Mouse (Mus musculus) retina, postnatal 1 day (tissue): Measurements from ENCODE around the gene Prss28.
A peak's percentile ranks its signal among the peaks of the same experiment; 100 is the strongest.

Experiments
- DNase-seq: peaks from one replicate; pipeline ENCODE4 v3.0.0-alpha.2; 2012

The Prss28 gene

DNA sequence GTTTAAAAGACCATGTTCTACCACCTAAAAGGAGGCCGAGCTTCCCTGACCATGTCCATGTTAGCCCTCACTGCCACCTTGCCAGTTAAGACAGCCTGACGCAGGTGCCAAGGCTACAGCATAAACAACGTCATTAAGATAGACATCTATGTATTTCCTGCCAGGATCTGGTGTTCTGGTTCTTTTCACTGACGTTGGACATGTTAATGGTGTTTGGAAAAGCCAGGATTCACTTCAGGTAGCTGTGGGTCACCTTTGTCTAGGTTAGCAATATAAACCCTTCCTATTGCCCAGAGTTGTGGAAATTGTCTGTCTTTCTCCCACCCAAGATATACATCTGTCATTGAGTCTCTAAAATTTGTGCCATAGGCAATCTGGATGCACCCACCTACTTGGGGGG, at the start of gene Prss28:
Gene Prss28 (plus strand): TSS at position 301 of the 400 bp plus-strand sequence.
- no peak for DNase-seq

DNA sequence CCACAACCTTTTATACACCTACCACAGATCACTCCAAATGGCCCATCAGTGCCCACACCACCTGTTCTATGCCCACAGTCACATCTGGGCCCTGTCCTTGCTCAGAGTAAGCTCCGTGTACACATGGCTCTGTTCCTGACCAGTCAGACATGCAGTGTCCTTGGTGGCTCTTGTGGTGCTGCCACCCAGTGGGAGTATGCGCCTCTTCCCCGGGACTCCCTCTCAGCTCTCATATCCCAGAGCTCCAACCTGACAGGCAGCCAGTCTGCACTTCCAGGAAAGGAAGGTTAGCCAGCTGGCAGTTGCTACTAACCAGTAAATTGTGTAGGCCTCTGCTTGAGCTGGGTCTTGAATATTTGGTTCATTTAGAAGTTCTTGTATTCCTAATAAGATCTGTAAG, 44.0 kb upstream of the Prss28 start:
- peak; percentile 22 for DNase-seq

DNA sequence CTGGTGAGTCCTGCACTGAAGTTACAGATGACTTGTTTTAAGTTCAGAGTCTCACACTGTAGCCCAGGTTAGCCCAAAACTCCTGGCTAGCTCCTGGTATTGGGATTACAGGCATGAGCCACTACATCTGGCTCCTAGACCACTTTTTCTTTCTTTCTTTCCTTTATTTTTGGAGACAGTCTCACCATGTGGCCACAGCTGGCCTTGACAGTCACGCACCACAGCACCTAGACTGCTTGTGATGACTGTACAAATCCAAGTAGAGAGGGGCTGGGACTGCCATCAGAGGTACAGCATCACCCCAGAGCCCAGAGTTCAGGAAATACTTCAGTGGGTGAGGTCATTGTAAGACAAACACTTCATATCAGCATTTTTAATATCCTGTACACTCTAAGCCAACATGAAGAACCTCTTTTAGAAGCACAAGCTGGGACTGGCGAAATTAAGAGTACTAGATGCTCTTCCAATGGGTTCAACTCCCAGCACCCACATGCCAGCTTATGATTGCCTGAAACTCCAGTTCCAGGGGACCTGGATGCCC, 37.6 kb upstream of the Prss28 start:
- DNase-seq, result no peak

GRCm38 (mm10) chr17:25272326-25272725, 36.1 kb upstream of the Prss28 start:
- DNase-seq, result no peak

DNA sequence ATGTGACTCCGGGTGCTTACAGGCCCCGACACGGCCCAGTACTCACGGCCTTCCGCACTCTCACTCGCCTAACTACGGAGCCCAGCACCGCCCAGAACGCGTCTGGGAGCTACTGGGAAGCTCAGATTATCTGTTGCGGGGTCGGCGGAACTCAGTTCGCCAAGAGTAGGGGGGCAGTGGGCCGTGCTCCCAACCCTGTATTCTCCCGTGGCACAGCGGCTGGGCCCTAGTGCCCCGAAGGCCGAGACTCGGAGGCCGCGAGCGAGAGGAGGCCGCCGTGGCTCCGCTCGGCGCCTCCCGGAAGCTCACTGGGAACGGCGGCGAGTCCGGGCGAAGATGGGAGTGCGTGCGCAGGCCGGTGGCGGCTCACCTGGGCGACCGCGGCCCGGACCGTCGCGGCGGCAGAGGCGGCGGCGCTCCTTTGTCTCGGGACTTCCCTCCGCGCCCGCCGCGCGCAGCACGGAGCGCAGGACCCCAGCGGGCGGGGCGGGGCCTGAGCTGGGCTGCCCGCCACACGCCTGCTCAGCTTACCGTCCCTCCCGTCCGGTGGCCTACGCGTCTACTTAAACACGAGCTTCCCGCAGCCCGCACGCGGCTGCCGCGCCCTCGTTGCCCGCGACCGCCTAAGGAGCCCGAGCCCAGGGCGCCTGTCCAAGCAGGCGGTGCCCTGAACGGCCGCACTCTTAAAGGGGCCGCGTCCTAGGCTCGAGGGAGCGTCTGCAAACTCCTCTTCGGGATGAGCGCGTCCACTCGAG, 35.3 kb upstream of the Prss28 start:
- no peak for DNase-seq

- peak; percentile 100 for DNase-seq
These were observed 34.5 kb upstream of the Prss28 start for GRCm38 (mm10) chr17:25273706-25274501.

- no peak for DNase-seq
These were observed 33.7 kb upstream of the Prss28 start, which contains the start of gene Ube2i for GRCm38 (mm10) chr17:25274571-25275346. Ube2i (minus strand) TSS chr17:25274622.

DNA sequence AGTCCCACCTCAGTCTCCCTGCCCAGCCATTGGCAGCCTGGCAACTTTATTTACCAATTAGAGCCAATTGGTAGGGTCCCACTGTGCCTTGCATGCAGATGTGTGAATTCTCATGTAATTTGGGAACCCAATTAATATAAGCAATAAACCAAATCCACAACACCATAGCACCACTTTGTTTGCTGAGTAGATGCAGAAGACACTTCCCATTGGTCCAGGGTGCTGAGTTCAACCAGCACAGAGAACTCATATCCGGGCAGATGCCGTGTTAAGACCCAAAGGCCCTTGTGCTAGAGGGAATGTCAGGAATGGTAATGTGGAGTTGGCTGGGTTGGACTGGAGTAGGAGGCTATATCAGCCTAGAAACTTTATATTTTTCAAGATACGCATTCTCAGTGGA, 32.6 kb upstream of the Prss28 start:
- no peak for DNase-seq

GRCm38 (mm10) chr17:25282133-25282532, 26.3 kb upstream of the Prss28 start:
- DNase-seq, result peak; percentile 40

GRCm38 (mm10) chr17:25285033-25285432, 23.4 kb upstream of the Prss28 start:
- DNase-seq, result peak; percentile 88

DNA sequence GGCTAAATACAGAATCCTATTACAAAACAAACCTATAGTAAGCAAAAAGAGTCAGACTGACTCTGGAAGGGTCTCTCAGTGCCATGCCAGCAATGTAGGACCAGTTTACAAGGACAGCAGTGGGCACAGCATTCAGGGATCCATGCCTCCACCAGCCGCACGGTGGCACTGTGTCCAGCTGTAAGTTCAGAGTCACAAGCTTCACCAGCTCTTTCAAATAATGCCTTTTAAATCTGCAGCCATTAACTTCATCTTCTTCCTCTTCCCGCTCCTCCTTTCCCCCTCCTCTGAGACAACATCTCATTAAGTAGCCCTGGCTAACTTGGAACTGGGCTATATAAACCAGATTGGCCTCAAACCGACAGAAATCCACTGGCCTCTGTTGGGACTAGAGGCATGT, 19.6 kb upstream of the Prss28 start:
- peak; percentile 65 for DNase-seq

- no peak for DNase-seq
These were observed 18.0 kb upstream of the Prss28 start for GRCm38 (mm10) chr17:25290411-25290810.

- DNase-seq, result no peak
These were observed 15.0 kb upstream of the Prss28 start for GRCm38 (mm10) chr17:25293495-25293894.

DNA sequence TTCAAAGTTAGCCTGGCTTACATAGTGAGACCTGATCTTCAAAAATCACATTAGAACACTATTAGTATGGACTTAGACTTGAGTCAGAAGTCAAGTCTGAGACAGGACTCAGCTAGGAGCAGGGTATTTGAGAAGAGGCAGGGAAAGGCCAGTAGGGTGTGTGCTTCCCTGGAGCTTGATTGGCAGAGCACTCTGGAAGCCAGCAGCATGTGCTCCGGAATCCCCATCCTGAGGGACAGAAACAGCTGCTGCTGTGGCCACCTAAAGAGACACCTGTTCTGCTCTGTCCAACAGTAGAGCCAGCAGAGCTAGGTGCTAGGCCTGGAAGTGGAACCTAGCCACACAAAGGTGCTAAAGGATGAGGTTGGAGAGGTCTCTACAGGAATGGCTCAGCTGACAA, 14.3 kb upstream of the Prss28 start:
- DNase-seq, result no peak

GRCm38 (mm10) chr17:25298094-25298493, 10.4 kb upstream of the Prss28 start, which contains the start of gene Prss34:
Prss34 (plus strand) TSS chr17:25298394.
- no peak for DNase-seq

DNA sequence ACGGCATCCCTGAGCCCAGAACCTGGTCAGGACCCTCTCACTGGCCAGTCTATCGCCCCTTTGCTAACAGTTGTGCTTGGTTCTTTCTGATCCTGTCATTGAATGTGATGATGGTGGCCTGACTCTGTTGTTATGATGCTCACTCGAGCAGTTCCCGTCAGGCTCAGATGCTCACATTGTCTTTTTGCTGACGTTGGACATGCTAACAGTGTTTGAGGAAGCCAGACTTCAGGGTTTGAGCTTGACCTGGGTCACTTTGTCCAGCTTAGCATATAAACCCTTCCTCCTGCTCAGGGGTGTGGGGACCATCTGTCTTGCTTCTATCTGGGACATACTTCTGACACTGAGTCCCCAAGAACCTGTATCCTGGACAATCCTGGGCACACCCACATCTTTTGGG, 9.9 kb downstream of the Prss28 start, which contains the start of gene Prss29:
Gene Prss29 (plus strand): TSS at position 301 of the 400 bp plus-strand sequence.
- no peak for DNase-seq

DNA sequence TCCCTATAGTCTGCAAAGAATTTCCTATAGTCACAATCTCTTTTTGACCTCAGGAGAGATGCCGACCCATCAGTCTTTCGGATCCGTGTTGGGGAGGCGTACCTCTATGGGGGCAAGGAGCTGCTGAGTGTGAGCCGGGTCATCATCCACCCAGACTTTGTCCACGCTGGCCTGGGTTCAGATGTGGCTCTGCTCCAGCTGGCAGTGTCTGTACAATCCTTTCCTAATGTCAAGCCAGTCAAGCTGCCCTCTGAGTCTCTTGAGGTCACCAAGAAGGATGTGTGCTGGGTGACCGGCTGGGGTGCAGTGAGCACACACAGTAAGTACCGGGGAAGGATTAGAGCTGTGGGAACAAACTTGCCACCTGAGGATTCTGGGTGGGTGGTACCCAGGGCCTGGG, 12.4 kb downstream of the Prss28 start:
- no peak for DNase-seq

DNA sequence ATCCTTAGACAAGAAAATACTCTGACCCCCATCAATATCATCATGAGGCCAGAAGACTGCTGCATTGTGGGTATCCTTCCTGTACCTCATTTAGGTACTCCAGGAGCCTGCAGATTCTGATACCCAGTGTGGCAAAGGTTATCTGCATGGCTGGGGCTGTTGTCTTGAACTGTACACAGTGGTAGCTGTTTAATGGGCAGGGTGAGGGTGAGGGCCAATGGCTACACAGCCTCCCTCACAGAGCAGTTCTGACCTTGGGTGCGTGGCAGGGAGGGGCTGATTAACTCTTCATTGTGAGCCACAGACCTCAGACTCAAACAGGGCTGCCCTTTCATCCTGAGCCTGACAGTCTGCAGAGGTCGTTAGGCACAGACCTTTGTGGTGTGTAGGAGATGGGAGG, 14.5 kb downstream of the Prss28 start:
- DNase-seq, result no peak

DNA sequence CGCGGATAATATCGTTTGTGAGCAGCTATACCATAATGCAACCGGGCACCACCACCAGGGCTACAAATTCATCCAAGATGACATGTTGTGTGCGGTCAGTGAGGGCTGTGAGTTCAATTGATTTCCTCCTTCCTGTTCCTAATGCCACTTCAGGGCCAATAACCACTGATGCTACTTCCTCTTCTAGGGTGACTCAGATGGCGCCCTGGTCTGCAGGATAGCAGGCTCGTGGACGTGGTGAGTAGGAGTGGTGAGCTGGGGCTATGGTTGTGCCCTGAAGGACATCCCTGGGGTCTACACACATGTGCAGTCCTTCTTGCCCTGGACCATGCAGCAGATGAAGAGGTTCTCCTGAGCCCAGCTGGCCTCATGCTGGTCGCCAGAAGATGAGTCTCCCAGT, 23.9 kb downstream of the Prss28 start:
- DNase-seq, result no peak

GRCm38 (mm10) chr17:25333943-25334342, 25.5 kb downstream of the Prss28 start:
- peak; percentile 82 for DNase-seq

- no peak for DNase-seq
These were observed 29.8 kb downstream of the Prss28 start for GRCm38 (mm10) chr17:25338218-25338617.

DNA sequence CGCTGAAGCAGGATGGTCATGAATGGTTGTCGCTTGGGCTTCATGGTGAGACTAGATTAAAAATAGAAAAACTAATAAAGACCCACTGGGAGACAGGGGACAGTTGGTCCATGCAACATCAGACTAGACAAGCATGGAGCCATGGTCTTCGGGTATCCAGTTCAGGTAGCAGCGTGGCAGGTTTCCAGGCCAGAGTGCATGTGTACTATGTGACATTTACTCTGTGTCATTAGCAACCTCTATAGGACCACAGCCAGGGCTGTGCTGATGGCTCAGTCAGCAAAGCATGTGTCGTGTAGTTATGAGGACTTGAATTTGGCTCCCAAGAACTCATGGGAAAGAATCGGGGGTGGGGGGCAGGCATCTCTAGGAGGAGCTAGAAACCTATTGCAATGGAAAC, 31.6 kb downstream of the Prss28 start:
- DNase-seq, result no peak

GRCm38 (mm10) chr17:25341490-25341889, 33.0 kb downstream of the Prss28 start:
- no peak for DNase-seq
